Mouse (Mus musculus): ENCODE data around the gene Minos1. TPM values are rescaled to one million over a fixed set of nuclear protein-coding genes. Genes with fewer than 3 reads are reported as not detected.
A peak's percentile ranks its signal among the peaks of the same experiment; 100 is the strongest.

The Minos1 gene
- polyA plus RNA-seq, 1 experiment from 2014 or later, result 675 TPM

GRCm38 (mm10) chr4:139095406-139095805 is 35.5 kb downstream of the Minos1 start:
- no peak overlapping the region for H3K4me3 ChIP-seq (ENCODE audit: low read depth, low read length)
- no peak overlapping the region for H3K4me2 ChIP-seq
- WGBS (ENCODE audit: insufficient replicate concordance), result 17% methylated on average over 1 of the region's 1 CpGs
- no peak for ATAC-seq (replicated peaks; ENCODE audit: insufficient number of reproducible peaks, low FRiP score, low TSS enrichment)
- H3K27ac ChIP-seq (ENCODE audit: low read depth, low read length), result no peak overlapping the region
- no peak overlapping the region for H3K9ac ChIP-seq (ENCODE audit: low read depth, low read length)
- H3K36me3 ChIP-seq (ENCODE audit: control insufficient read depth, insufficient read depth, low read length), result no peaks in the 10 kb centered on the region
- no peaks in the 10 kb centered on the region for H3K9me3 ChIP-seq (replicated peaks; ENCODE audit: control insufficient read depth, low read length)
- H3K4me1 ChIP-seq (ENCODE audit: control insufficient read depth, insufficient read depth, low read length), result peaks cover 5% of the 10 kb centered on the region; the same call in 1 of the 2 replicates
- H3K27me3 ChIP-seq (ENCODE audit: control insufficient read depth, insufficient read depth, low read length), result peaks cover 36% of the 10 kb centered on the region

DNA sequence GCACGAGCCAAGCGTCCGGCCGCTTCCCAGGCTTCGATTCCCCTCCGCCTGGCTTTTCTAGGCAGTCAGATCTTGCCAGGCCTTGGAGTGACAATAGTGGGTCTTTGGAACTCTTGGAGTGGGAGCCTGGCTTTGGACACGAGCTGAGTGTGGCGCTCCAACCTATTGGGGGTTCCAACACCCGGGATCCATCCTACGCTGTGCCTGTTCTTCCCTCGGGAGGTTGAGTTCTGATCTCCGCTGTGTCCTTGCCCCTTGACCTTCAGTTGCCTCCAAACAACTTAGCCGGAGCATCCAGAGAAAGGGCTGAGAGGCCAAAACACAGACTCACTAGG is 37.8 kb downstream of the Minos1 start:
- H3K9me3 ChIP-seq (replicated peaks; ENCODE audit: control insufficient read depth, low read length), result no peaks in the 10 kb centered on the region
- peaks cover 55% of the 10 kb centered on the region for H3K27me3 ChIP-seq (ENCODE audit: control insufficient read depth, insufficient read depth, low read length)
- H3K4me1 ChIP-seq (ENCODE audit: control insufficient read depth, insufficient read depth, low read length), result peaks cover 5% of the 10 kb centered on the region; the same call in 1 of the 2 replicates
- peak overlapping the region; percentile 72; the same call in 1 of the 2 replicates for H3K9ac ChIP-seq (ENCODE audit: low read depth, low read length)
- no peaks in the 10 kb centered on the region for H3K36me3 ChIP-seq (ENCODE audit: control insufficient read depth, insufficient read depth, low read length)
- peak overlapping the region; percentile 67 for H3K4me3 ChIP-seq (ENCODE audit: low read depth, low read length)
- ATAC-seq (replicated peaks; ENCODE audit: insufficient number of reproducible peaks, low FRiP score, low TSS enrichment), result no peak
- 25% methylated on average over 13 of the region's 13 CpGs for WGBS (ENCODE audit: insufficient replicate concordance)
- H3K4me2 ChIP-seq, result peak overlapping the region; percentile 99
- H3K27ac ChIP-seq (ENCODE audit: low read depth, low read length), result no peak overlapping the region

DNA sequence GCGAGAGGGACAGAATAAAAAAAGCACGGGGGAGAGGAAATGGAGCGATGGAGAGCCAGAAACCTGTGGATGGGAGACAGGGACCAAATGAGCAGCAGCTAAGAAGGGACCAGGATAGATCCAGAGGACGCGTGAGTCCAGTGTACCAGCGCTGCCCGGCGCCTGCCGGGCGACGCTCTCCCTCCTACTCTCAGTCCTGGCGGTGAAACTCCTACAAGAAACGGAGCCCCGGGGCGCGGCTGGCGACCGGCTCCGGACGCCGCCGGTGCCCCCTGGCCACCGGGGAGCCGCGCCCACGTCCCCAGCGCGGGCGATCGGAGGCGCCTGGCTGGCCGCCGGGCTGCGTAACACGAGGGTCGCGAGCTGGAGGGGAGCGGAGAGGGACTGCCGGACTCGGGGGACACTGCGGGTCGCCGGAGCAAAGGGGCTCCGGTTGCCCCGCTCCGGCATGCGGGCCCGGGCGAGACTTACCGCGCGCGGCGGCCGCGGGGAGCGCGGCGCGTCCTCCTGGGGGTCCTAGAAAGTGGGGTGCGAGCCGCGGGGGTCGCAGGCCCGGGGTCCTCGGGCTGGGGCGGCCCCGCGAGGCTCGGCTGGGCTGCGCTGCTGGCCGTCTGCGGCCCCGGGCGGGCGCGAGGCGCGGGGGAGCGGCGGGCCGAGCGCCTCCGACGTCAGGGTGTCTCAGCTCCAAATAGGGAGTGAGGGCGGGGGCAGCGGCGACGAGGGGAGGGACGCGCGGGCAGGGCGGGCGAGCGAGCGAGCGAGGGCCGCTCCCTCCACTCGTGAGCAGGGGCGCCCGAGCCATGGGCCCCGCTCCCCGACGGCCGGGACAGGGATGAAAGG is 38.3 kb downstream of the Minos1 start, which contains the start of gene Nbl1:
Gene Nbl1, minus strand, starts transcription at position 638 of the 840 bp plus-strand sequence.
- Histone ChIP-seq H3K27me3 (ENCODE audit: control insufficient read depth, insufficient read depth, low read length) (peaks cover 59% of the 10 kb centered on the region), H3K4me2 (peak within 1 kb of the TSS; percentile 99), H3K4me1 (ENCODE audit: control insufficient read depth, insufficient read depth, low read length) (peaks cover 5% of the 10 kb centered on the region; the same call in 1 of the 2 replicates), H3K27ac (ENCODE audit: low read depth, low read length) (no peak within 1 kb of the TSS), H3K9ac (ENCODE audit: low read depth, low read length) (peak within 1 kb of the TSS; percentile 72), H3K9me3 (replicated peaks; ENCODE audit: control insufficient read depth, low read length) (no peaks in the 10 kb centered on the region), H3K36me3 (ENCODE audit: control insufficient read depth, insufficient read depth, low read length) (no peaks in the 10 kb centered on the region), H3K4me3 (ENCODE audit: low read depth, low read length) (peak within 1 kb of the TSS; percentile 67)
- no peak; the same call in 1 of the 2 replicates for ATAC-seq (replicated peaks; ENCODE audit: insufficient number of reproducible peaks, low FRiP score, low TSS enrichment)
- under 1% methylated on average over 85 of the region's 105 CpGs for WGBS (ENCODE audit: insufficient replicate concordance)

GRCm38 (mm10) chr4:139091478-139092355 is 39.2 kb downstream of the Minos1 start:
- Histone ChIP-seq H3K9ac (ENCODE audit: low read depth, low read length) (peak overlapping the region; percentile 72), H3K27ac (ENCODE audit: low read depth, low read length) (no peak overlapping the region), H3K9me3 (replicated peaks; ENCODE audit: control insufficient read depth, low read length) (no peaks in the 10 kb centered on the region), H3K36me3 (ENCODE audit: control insufficient read depth, insufficient read depth, low read length) (no peaks in the 10 kb centered on the region), H3K4me3 (ENCODE audit: low read depth, low read length) (peak overlapping the region; percentile 67), H3K27me3 (ENCODE audit: control insufficient read depth, insufficient read depth, low read length) (peaks cover 62% of the 10 kb centered on the region), H3K4me1 (ENCODE audit: control insufficient read depth, insufficient read depth, low read length) (peaks cover 5% of the 10 kb centered on the region; the same call in 1 of the 2 replicates), H3K4me2 (peak overlapping the region; percentile 99)
- 4% methylated on average over 28 of the region's 28 CpGs for WGBS (ENCODE audit: insufficient replicate concordance)
- no peak for ATAC-seq (replicated peaks; ENCODE audit: insufficient number of reproducible peaks, low FRiP score, low TSS enrichment)

DNA sequence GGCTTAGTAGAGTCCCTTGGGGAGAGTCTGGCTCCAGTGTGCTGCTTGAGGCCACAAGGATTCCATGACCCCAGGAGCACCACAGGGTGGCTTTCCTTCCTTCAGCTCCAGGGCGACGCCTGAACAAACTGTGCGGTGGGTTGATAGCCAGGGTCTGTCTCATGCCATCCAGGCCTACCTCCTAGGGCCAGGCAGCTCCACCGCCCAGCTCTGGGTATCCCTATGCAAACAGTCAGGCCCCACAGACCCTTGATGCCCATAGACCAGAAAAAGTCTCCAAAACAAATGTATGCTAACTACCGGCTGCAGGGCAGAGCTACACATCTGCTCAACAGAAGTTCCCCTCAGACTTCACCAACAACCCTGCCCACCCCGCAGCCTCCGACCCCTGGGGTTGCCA is 39.8 kb downstream of the Minos1 start:
- no peak overlapping the region for H3K4me3 ChIP-seq (ENCODE audit: low read depth, low read length)

GRCm38 (mm10) chr4:139090303-139090940 is 40.5 kb downstream of the Minos1 start:
- H3K4me2 ChIP-seq, result no peak overlapping the region
- no peak overlapping the region for H3K9ac ChIP-seq (ENCODE audit: low read depth, low read length)
- WGBS (ENCODE audit: insufficient replicate concordance), result 60% methylated on average over 15 of the region's 15 CpGs
- no peak overlapping the region for H3K27ac ChIP-seq (ENCODE audit: low read depth, low read length)
- H3K4me1 ChIP-seq (ENCODE audit: control insufficient read depth, insufficient read depth, low read length), result peaks cover 5% of the 10 kb centered on the region; the same call in 1 of the 2 replicates
- H3K36me3 ChIP-seq (ENCODE audit: control insufficient read depth, insufficient read depth, low read length), result no peaks in the 10 kb centered on the region
- H3K9me3 ChIP-seq (replicated peaks; ENCODE audit: control insufficient read depth, low read length), result no peaks in the 10 kb centered on the region
- peaks cover 62% of the 10 kb centered on the region for H3K27me3 ChIP-seq (ENCODE audit: control insufficient read depth, insufficient read depth, low read length)
- no peak overlapping the region for H3K4me3 ChIP-seq (ENCODE audit: low read depth, low read length)
- ATAC-seq (replicated peaks; ENCODE audit: insufficient number of reproducible peaks, low FRiP score, low TSS enrichment), result no peak

More for the DNA sequence above, 39.8 kb downstream of the Minos1 start:
- H3K9me3 ChIP-seq (replicated peaks; ENCODE audit: control insufficient read depth, low read length), result no peaks in the 10 kb centered on the region
- H3K4me2 ChIP-seq, result no peak overlapping the region
- H3K36me3 ChIP-seq (ENCODE audit: control insufficient read depth, insufficient read depth, low read length), result no peaks in the 10 kb centered on the region
- peaks cover 5% of the 10 kb centered on the region; the same call in 1 of the 2 replicates for H3K4me1 ChIP-seq (ENCODE audit: control insufficient read depth, insufficient read depth, low read length)
- H3K27ac ChIP-seq (ENCODE audit: low read depth, low read length), result no peak overlapping the region
- no peak for ATAC-seq (replicated peaks; ENCODE audit: insufficient number of reproducible peaks, low FRiP score, low TSS enrichment)
- H3K9ac ChIP-seq (ENCODE audit: low read depth, low read length), result no peak overlapping the region
- peaks cover 62% of the 10 kb centered on the region for H3K27me3 ChIP-seq (ENCODE audit: control insufficient read depth, insufficient read depth, low read length)
- WGBS (ENCODE audit: insufficient replicate concordance), result 40% methylated on average over 7 of the region's 7 CpGs

DNA sequence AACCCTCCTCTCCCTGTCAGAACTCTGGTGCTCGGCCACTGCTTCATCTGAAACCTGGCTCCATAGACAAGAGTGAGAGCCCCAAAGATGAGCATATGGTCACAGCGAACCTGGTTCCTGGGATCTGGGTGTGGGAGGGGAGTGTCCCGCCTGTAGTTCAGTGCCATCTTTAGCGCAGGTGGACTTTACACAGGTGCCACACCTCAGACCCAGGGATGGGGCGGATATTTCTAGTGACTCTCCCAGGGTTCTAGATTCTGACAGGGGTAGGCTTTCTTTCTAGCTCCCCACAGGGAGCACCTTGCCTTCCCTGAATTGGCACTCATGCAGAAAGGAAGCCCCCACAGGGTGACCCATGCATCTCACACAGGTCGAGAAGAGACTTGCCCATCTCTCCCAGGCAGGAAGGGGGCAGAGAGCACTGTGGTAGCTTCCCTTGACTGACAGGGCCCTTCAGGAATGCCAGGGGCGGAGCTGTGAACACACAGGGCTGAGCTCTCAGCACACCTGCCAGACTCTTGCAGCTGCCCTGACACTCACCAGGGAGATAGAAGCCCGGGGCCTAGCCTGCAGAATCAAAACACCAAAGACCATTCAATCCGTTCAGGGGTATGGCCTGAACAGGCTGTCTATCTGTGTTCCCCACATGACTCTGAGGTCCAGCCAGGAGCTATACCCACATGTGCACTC is 41.8 kb downstream of the Minos1 start:
- Histone ChIP-seq H3K9ac (ENCODE audit: low read depth, low read length) (no peak overlapping the region), H3K4me2 (no peak overlapping the region), H3K27me3 (ENCODE audit: control insufficient read depth, insufficient read depth, low read length) (peaks cover 72% of the 10 kb centered on the region), H3K4me1 (ENCODE audit: control insufficient read depth, insufficient read depth, low read length) (peaks cover 5% of the 10 kb centered on the region; the same call in 1 of the 2 replicates), H3K27ac (ENCODE audit: low read depth, low read length) (no peak overlapping the region), H3K4me3 (ENCODE audit: low read depth, low read length) (no peak overlapping the region), H3K36me3 (ENCODE audit: control insufficient read depth, insufficient read depth, low read length) (no peaks in the 10 kb centered on the region), H3K9me3 (replicated peaks; ENCODE audit: control insufficient read depth, low read length) (no peaks in the 10 kb centered on the region)
- WGBS (ENCODE audit: insufficient replicate concordance), result 43% methylated on average over 9 of the region's 9 CpGs
- no peak for ATAC-seq (replicated peaks; ENCODE audit: insufficient number of reproducible peaks, low FRiP score, low TSS enrichment)
